Mouse (Mus musculus) kidney, adult 2 months (tissue): ENCODE measurements around the gene AA467197. TPM values are rescaled to one million over a fixed set of nuclear protein-coding genes. Genes with fewer than 3 reads are reported as not detected.

Experiments
- DNase-seq: peaks from one replicate; pipeline ENCODE4 v3.0.0; 2021
- H3K27ac ChIP-seq: fragments of 200-500 bp; 2 replicates; pipeline ENCODE4 v1.5.1; 2012; ENCODE audit warnings: low read depth, low read length, control low read depth, inconsistent platforms; ENCODE audit not compliant: insufficient read depth
- H3K27me3 ChIP-seq: fragments of 200-500 bp; replicated peaks from 2 replicates; pipeline ENCODE4 v1.6.1; 2012; ENCODE audit warnings: mild to moderate bottlenecking, moderate library complexity, low read length, inconsistent platforms; ENCODE audit not compliant: control insufficient read depth, insufficient read depth
- H3K36me3 ChIP-seq: fragments of 200-500 bp; 2 replicates; pipeline ENCODE4 v1.6.1; 2012; ENCODE audit warnings: mild to moderate bottlenecking, moderate library complexity, low read length, inconsistent platforms; ENCODE audit not compliant: control insufficient read depth, insufficient read depth
- H3K4me1 ChIP-seq: fragments of 200-500 bp; 2 replicates; pipeline ENCODE4 v1.6.1; 2011; ENCODE audit warnings: low read length; ENCODE audit not compliant: control insufficient read depth, insufficient read depth
- H3K4me3 ChIP-seq: fragments of 200-500 bp; 2 replicates; pipeline ENCODE4 v1.5.1; 2011; ENCODE audit warnings: mild to moderate bottlenecking, low read depth, low read length, control low read depth; ENCODE audit not compliant: insufficient read depth
- CTCF ChIP-seq: fragments of 200-500 bp; conservative IDR thresholded peaks from 2 replicates; pipeline ENCODE4 v1.5.1; 2011; ENCODE audit warnings: low read depth, mild to moderate bottlenecking, control low read depth, low read length, moderate library complexity, mixed read lengths; ENCODE audit not compliant: insufficient read depth, insufficient read length
- POLR2A ChIP-seq: fragments of 200-500 bp; IDR thresholded peaks from one replicate; pipeline ENCODE4 v1.6.1; 2011; ENCODE audit warnings: low read depth, low read length, control low read depth
- WGBS: fragments of 180-500 bp; shearing (Covaris S2); methylation state at CpG from one replicate; pipeline ENCODE4 v1.1.7; 2018; 5-methylcytosine and 5-hydroxymethylcytosine counted together
- polyA plus RNA-seq: library from polyadenylated mRNA; depleted of rRNA; stranded (reverse); fragments of >200 nt; gene quantifications from 2 replicates; pipeline ENCODE4 v1.2.3, GENCODE M21; 2012; rRNA removed

The AA467197 gene
- polyA plus RNA-seq, 1 experiment: 0.19 TPM

GRCm38 (mm10) chr2:122672841-122673240 is 36.1 kb downstream of the AA467197 start:
- DNase-seq: no peak
- Histone ChIP-seq H3K36me3 (no peaks in the 10 kb centered on the region), H3K27me3 (no peaks in the 10 kb centered on the region), H3K4me3 (no peak overlapping the region), H3K27ac (no peak overlapping the region), H3K4me1 (no peaks in the 10 kb centered on the region)
- WGBS: 69% methylated on average over 5 of the region's 5 CpGs
- TF ChIP-seq POLR2A (no peak), CTCF (no peak)

GRCm38 (mm10) chr2:122675126-122675525 is 38.3 kb downstream of the AA467197 start:
- Histone ChIP-seq H3K4me1 (no peaks in the 10 kb centered on the region), H3K27ac (no peak overlapping the region), H3K27me3 (no peaks in the 10 kb centered on the region), H3K4me3 (no peak overlapping the region), H3K36me3 (no peaks in the 10 kb centered on the region)
- TF ChIP-seq CTCF (no peak), POLR2A (no peak)
- DNase-seq: no peak
- WGBS: 92% methylated on average over 2 of the region's 2 CpGs

- Histone ChIP-seq H3K36me3 (peaks cover 4% of the 10 kb centered on the region; the same call in 1 of the 2 replicates), H3K4me1 (no peaks in the 10 kb centered on the region), H3K4me3 (no peak overlapping the region), H3K27ac (no peak overlapping the region), H3K27me3 (0 out of 2 replicates have a peak, but pooled peaks cover 1% of the 10 kb centered on the region)
- no peak for TF ChIP-seq POLR2A
- TF ChIP-seq CTCF: no peak
- DNase-seq: no peak
- 89% methylated on average over 5 of the region's 5 CpGs for WGBS
These were observed 44.8 kb downstream of the AA467197 start for GRCm38 (mm10) chr2:122681379-122682137.

GRCm38 (mm10) chr2:122682520-122682919 is 45.7 kb downstream of the AA467197 start:
- H3K4me1 ChIP-seq: no peaks in the 10 kb centered on the region
- H3K27ac ChIP-seq: no peak overlapping the region
- H3K4me3 ChIP-seq: no peak overlapping the region
- H3K27me3 ChIP-seq: 0 out of 2 replicates have a peak, but pooled peaks cover 1% of the 10 kb centered on the region
- no peak for DNase-seq
- 77% methylated on average over 2 of the region's 2 CpGs for WGBS
- peaks cover 4% of the 10 kb centered on the region; the same call in 1 of the 2 replicates for H3K36me3 ChIP-seq
- TF ChIP-seq CTCF: no peak

- peaks cover 4% of the 10 kb centered on the region; the same call in 1 of the 2 replicates for H3K36me3 ChIP-seq
- WGBS: 84% methylated on average over 1 of the region's 1 CpGs
- 0 out of 2 replicates have a peak, but pooled peaks cover 1% of the 10 kb centered on the region for H3K27me3 ChIP-seq
- no peak for DNase-seq
- H3K27ac ChIP-seq: no peak overlapping the region
- H3K4me1 ChIP-seq: no peaks in the 10 kb centered on the region
- no peak for TF ChIP-seq CTCF
- TF ChIP-seq POLR2A: no peak
- H3K4me3 ChIP-seq: no peak overlapping the region
These were observed 46.9 kb downstream of the AA467197 start for GRCm38 (mm10) chr2:122683641-122684040.

GRCm38 (mm10) chr2:122686665-122687064 is 49.9 kb downstream of the AA467197 start:
- no peak overlapping the region for H3K4me3 ChIP-seq
- WGBS: 80% methylated on average over 6 of the region's 6 CpGs
- H3K27me3 ChIP-seq: no peaks in the 10 kb centered on the region
- TF ChIP-seq CTCF: no peak
- no peak for TF ChIP-seq POLR2A
- peaks cover 4% of the 10 kb centered on the region; the same call in 1 of the 2 replicates for H3K36me3 ChIP-seq
- H3K27ac ChIP-seq: no peak overlapping the region
- no peaks in the 10 kb centered on the region for H3K4me1 ChIP-seq
- DNase-seq: no peak

Other genes starting within 250 kb of the AA467197 start
- gene Slc28a2, start 210.5 kb upstream of the AA467197 start, polyA plus RNA-seq: 0.69 and 2.0 TPM in 2 replicates
- 0.07 and 0.20 TPM in 2 replicates for gene Gm14085, start 152.0 kb upstream of the AA467197 start, polyA plus RNA-seq
- gene Gatm, start 25.7 kb upstream of the AA467197 start, polyA plus RNA-seq: 1,128 and 1,147 TPM in 2 replicates
- gene Slc30a4, start 65.7 kb downstream of the AA467197 start, polyA plus RNA-seq: 5.7 and 6.2 TPM in 2 replicates
- gene Bloc1s6, start 101.5 kb downstream of the AA467197 start, polyA plus RNA-seq: 28.4 and 29.2 TPM in 2 replicates
- 79.1 and 84.5 TPM in 2 replicates for gene Sqor, start 128.3 kb downstream of the AA467197 start, polyA plus RNA-seq